Mouse (Mus musculus) G1E (cell line): ENCODE data around the gene 1110008L16Rik.

ENCODE experiments used
- CTCF ChIP-seq: IDR thresholded peaks from 2 replicates; pipeline ENCODE4 v1.5.1; 2012; ENCODE audit warnings: low read depth, low read length, inconsistent platforms, mixed read lengths
- TAL1 ChIP-seq: conservative IDR thresholded peaks from 2 replicates; pipeline ENCODE4 v1.6.1; 2012; ENCODE audit warnings: low read depth, low read length, inconsistent platforms, mixed read lengths

GRCm38 (mm10) chr12:55407888-55408287 lies 108.5 kb downstream of the 1110008L16Rik start:
- TF ChIP-seq CTCF (no peak), TAL1 (no peak)
